Mouse (Mus musculus) stomach, embryonic 16.5 days (tissue): ENCODE results near the gene Ccdc130. TPM values are rescaled to one million over a fixed set of nuclear protein-coding genes. Genes with fewer than 3 reads are reported as not detected.

Source experiments
- ATAC-seq: fragments of 200-750 bp; cut with Nextera tagmentation; 2 replicates; pipeline ENCODE4 v1.8.0; 2017; ENCODE audit warnings: moderate number of reproducible peaks, moderate TSS enrichment; ENCODE audit not compliant: insufficient read depth, low FRiP score
- H3K27ac ChIP-seq: fragments of 300-500 bp; sonication (generic); 2 replicates; pipeline ENCODE4 v1.5.1; 2014; ENCODE audit warnings: low read length
- H3K27me3 ChIP-seq: fragments of 300-500 bp; sonication (generic); 2 replicates; pipeline ENCODE4 v1.6.1; 2014; ENCODE audit warnings: low read length, control low read depth, mixed read lengths; ENCODE audit not compliant: control insufficient read depth, insufficient read depth
- H3K36me3 ChIP-seq: fragments of 300-500 bp; sonication (generic); 2 replicates; pipeline ENCODE4 v1.6.1; 2014; ENCODE audit warnings: low read length; ENCODE audit not compliant: control insufficient read depth, insufficient read depth
- H3K4me1 ChIP-seq: fragments of 300-500 bp; sonication (generic); 2 replicates; pipeline ENCODE4 v1.6.1; 2014; ENCODE audit warnings: low read length, control low read depth, mixed read lengths; ENCODE audit not compliant: control insufficient read depth, insufficient read depth
- H3K4me2 ChIP-seq: fragments of 300-500 bp; sonication (generic); 2 replicates; pipeline ENCODE4 v1.6.1; 2014; ENCODE audit warnings: low read depth, low read length, mixed read lengths
- H3K4me3 ChIP-seq: fragments of 300-500 bp; sonication (generic); replicated peaks from 2 replicates; pipeline ENCODE4 v1.5.1; 2014; ENCODE audit warnings: mild to moderate bottlenecking, low read length
- H3K9ac ChIP-seq: fragments of 300-500 bp; sonication (generic); 2 replicates; pipeline ENCODE4 v1.6.1; 2014; ENCODE audit warnings: low read length
- H3K9me3 ChIP-seq: fragments of 300-500 bp; sonication (generic); replicated peaks from 2 replicates; pipeline ENCODE4 v1.6.1; 2016; ENCODE audit warnings: low read length, control low read depth; ENCODE audit not compliant: control insufficient read depth
- WGBS: fragments of 180-500 bp; shearing (Covaris S2); extraction: QIAGEN DNeasy Blood & Tissue Kit; methylation state at CpG from one replicate; pipeline ENCODE4 v1.1.7; 2014; 5-methylcytosine and 5-hydroxymethylcytosine counted together
- polyA plus RNA-seq: library from polyadenylated mRNA; unstranded; fragments of >200 nt; fragmentation: Nextera tagmentation; extraction: Ambion mirVana; gene quantifications from 2 replicates; pipeline ENCODE4 v1.2.1, GENCODE M21; 2015

The Ccdc130 gene
- polyA plus RNA-seq, 1 experiment from 2014 or later = 19.0 TPM

DNA sequence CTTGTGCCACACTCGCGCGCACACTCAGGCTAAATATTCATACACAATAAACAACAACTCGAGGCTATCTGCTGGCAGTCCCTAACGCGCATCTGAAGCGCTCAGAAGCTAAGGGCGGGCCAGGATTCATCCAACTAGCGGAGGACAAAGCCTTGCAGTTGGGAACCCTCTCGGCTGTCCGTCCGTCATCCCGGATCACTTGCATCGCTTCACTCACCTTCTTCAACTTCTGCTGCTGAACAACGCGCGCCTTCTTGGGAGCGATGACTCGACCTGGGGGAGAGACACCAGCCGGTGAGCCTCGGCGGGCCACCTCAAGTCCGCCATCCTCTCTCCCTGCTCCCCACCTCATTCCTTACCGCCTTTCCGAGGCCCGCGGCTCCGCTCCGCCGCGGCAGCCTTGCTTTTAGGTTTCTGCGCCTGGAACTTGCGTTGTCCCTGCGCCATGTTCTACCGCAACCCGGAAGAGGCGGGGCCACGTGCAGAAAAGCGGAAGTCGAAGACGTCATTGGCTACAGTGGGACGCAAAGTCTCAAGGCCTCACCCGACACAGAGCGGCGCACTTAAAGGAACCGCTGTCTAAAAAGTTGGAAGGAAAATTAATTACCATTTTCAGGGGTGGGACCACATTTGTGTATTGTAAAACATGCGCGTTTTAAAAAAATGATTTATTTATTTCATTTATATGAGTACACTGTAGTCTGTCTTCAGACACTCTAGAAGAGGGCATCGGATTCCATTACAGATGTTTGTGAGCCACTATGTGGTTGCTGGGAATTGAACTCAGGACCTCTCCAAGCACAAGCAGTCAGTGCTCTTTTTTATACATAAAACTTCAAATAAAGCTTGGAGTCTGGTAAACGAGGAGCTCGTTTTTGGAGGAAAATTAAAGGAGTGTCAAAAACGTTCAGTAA, 20.7 kb downstream of the Ccdc130 start, which contains the start of gene D8Ertd738e:
D8Ertd738e (minus strand) TSS at position 463 of the 914 bp plus-strand sequence.
- Histone ChIP-seq H3K36me3 (peaks cover 28% of the 10 kb centered on the region), H3K27me3 (no peaks in the 10 kb centered on the region), H3K27ac (peak within 1 kb of the TSS; percentile 60), H3K4me2 (peak within 1 kb of the TSS; percentile 55), H3K4me3 (peak within 1 kb of the TSS; percentile 61), H3K9me3 (no peaks in the 10 kb centered on the region), H3K9ac (peak within 1 kb of the TSS; percentile 80), H3K4me1 (no peaks in the 10 kb centered on the region)
- WGBS = 3% methylated on average over 52 of the region's 52 CpGs
- ATAC-seq = peak; percentile 92

DNA sequence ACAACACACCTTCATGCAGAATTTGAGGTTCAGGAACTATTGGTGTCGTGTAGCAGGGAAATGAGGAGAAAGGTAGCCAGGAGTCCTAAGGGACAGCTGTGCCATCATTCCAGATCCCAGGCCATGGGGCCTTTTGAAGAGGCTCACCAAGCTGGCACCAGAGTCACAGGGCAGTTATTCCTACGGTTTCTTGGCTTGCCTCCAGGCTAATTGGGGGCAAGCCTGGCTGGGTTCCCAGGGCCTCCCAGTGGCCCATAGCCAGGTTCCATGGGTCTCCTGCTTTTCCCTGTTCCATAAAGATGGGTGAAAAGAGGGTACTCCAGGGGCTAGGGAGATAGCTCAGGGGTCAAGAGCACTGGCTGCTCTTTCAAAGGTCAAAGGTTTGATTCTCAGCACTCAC, 28.4 kb downstream of the Ccdc130 start:
- 65% methylated on average over 2 of the region's 2 CpGs for WGBS
- Histone ChIP-seq H3K4me2 (no peak overlapping the region), H3K4me3 (no peak overlapping the region), H3K27me3 (no peaks in the 10 kb centered on the region), H3K27ac (no peak overlapping the region), H3K36me3 (peaks cover 9% of the 10 kb centered on the region), H3K9me3 (no peaks in the 10 kb centered on the region), H3K4me1 (no peaks in the 10 kb centered on the region), H3K9ac (no peak overlapping the region)
- ATAC-seq = no peak

DNA sequence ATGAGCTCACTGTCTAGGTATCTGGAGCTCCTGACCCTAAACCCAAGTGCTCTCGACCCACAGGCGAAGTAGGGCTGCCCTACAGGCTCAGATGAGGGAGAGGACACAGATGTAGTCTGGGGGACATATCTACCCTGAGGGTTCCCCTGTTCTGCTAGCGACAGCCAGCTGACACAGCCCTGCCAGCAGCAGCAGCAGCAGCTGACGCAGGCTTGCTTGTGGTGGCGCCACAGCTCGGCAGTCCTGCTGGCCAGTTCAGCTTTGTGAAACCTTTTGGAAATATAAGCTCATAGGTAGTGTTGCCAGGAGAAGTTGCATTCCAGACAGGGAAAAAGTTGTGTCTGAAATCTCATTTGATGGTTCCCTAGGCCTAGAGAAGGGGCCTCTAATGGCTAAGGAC, 29.0 kb downstream of the Ccdc130 start:
- H3K4me3 ChIP-seq = no peak overlapping the region
- no peaks in the 10 kb centered on the region for H3K27me3 ChIP-seq
- no peaks in the 10 kb centered on the region for H3K9me3 ChIP-seq
- no peaks in the 10 kb centered on the region; the same call in 1 of the 2 replicates for H3K4me1 ChIP-seq
- no peak overlapping the region for H3K27ac ChIP-seq
- WGBS = 56% methylated on average over 6 of the region's 6 CpGs
- H3K9ac ChIP-seq = no peak overlapping the region
- no peak for ATAC-seq
- peaks cover 7% of the 10 kb centered on the region for H3K36me3 ChIP-seq
- no peak overlapping the region for H3K4me2 ChIP-seq

DNA sequence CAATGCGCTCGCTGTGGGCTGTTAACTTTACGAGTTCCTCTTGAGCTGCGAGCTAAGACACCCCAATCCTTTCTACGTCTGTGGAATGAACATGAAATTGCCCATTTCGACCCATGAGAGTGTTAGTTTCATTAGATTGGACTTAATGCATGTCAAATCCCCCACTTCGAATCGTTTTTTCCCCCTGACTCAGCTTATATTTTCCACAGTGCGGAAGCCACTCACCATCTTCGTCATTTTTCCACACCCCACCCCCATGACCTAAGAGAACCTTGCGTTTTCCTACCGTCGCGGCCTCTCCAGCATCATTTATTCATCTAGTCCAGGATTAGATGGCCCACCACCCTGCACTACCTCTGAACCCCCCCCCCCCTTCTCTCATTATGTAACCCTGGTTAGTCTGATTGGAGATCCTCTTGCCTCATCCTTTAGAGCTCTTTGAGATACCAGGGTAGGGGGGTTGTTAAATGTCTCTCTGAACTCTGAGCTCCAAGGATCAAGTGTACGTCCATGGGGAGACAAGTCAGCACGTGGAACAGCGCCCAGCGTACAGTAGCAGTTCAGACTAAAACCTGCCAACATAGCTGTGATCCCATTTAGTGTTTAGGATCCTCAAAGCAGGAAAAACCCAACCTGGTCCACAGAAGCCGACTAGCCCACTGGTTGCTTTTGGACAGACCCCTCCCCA, 32.5 kb downstream of the Ccdc130 start:
- H3K9me3 ChIP-seq = no peaks in the 10 kb centered on the region
- WGBS = 13% methylated on average over 19 of the region's 19 CpGs
- H3K4me1 ChIP-seq = peaks cover 9% of the 10 kb centered on the region
- H3K27ac ChIP-seq = peak overlapping the region; percentile 71
- peak overlapping the region; percentile 87 for H3K9ac ChIP-seq
- ATAC-seq = no peak
- H3K4me3 ChIP-seq = peak overlapping the region; percentile 91
- H3K4me2 ChIP-seq = peak overlapping the region; percentile 73
- 0 out of 2 replicates have a peak, but pooled peaks cover 4% of the 10 kb centered on the region for H3K36me3 ChIP-seq
- H3K27me3 ChIP-seq = no peaks in the 10 kb centered on the region

DNA sequence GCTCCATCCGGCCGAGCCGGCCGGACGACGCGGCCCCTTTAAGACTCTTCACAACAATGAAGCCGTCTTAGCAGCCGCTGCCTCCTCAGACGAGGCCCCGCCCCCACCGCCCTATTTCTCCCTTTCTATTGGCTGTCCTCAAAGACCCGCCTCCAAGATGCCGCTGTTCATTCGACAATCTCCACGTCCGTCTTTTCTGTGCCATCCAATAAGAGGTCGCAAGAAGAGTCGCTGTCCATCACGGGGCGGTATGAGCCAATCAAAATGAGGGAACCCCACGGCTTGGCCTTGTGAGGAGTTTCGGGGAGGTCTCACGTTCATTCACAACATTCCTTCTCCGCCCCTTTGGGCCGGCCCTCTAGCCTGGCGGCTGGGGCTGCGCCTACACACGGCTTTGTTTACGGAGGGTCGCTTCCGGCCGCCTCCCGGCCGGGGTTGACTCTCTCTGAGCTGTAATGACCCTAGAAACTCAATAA, 33.1 kb downstream of the Ccdc130 start, which contains the start of gene Zswim4:
Zswim4 (minus strand) TSS at position 58 of the 476 bp plus-strand sequence.
- H3K4me1 ChIP-seq = peaks cover 9% of the 10 kb centered on the region
- H3K27me3 ChIP-seq = no peaks in the 10 kb centered on the region
- H3K36me3 ChIP-seq = 0 out of 2 replicates have a peak, but pooled peaks cover 4% of the 10 kb centered on the region
- whole genome bisulfite sequencing = under 1% methylated on average over 35 of the region's 35 CpGs
- H3K27ac ChIP-seq = peak within 1 kb of the TSS; percentile 71
- peak within 1 kb of the TSS; percentile 98 for H3K9ac ChIP-seq
- H3K4me2 ChIP-seq = peak within 1 kb of the TSS; percentile 73
- no peaks in the 10 kb centered on the region for H3K9me3 ChIP-seq
- ATAC-seq = peak; percentile 98
- H3K4me3 ChIP-seq = peak within 1 kb of the TSS; percentile 91

DNA sequence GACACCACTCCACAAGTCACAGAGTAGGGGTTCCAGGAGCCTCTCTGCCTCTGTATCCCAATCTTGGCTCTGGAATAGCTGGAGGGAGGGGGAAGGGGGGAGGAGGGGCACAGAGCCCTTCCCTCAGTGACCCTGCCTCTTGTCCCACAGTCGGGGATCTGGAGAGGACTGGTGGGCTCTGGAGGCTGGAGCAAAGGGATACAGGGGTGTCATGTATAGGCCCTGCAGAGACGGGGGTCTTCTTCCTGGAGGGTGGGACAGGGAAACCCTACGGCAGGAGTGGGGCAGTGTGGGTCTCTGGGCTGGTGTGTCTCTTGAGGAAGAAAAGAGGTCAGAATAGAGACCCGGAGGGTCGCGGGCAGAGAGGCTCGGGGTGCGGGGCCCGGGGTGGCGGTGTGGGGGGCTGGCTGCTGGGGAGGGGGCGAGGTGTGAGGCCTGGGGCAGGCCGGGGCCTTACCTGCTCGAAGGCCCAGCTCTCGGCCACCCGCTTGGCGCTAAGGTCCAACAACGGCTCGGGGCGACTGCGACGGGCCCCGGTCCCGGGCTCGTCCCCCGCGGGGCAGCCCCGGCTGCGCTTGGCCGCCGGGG, 33.7 kb downstream of the Ccdc130 start:
- Histone ChIP-seq H3K27ac (peak overlapping the region; percentile 67), H3K4me2 (peak overlapping the region; percentile 69), H3K27me3 (no peaks in the 10 kb centered on the region), H3K9ac (peak overlapping the region; percentile 98), H3K4me1 (peaks cover 9% of the 10 kb centered on the region), H3K36me3 (0 out of 2 replicates have a peak, but pooled peaks cover 4% of the 10 kb centered on the region), H3K4me3 (peak overlapping the region; percentile 91), H3K9me3 (no peaks in the 10 kb centered on the region)
- ATAC-seq = no peak
- WGBS = 0% methylated on average over 27 of the region's 30 CpGs

DNA sequence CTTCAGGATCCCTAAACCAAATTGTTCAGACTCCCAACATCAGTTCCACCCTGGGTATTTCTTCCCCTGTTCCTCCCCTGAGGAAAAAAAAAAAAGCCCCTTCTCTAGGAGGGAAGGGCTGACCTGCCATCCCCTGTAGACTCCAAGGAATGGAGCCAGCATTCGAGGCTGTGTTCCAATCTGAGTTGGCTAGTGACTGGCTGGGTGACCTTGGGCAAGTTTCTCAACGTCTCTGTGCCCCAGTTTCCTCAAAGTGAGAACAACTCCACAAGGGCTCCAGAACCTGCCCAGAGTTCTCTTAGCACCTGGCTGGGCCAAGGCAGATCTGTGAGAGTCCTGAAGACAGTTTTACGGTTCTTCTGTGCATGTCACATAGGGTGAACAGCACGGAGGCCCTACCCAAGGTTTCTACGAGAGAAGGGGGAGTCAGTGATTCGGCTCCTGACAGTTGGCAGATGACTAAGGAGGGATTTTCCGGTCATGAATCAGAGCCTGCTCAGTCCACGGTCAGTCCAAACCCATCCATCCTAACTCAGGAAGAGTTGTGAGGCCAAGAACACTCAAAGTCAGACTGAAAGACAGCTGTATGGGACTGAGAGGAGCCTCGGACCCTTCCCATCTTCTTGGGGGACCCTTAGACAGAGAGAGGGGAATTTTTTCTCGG, 34.3 kb downstream of the Ccdc130 start:
- Histone ChIP-seq H3K27ac (peak overlapping the region; percentile 67), H3K4me2 (peak overlapping the region; percentile 69), H3K9me3 (no peaks in the 10 kb centered on the region), H3K4me1 (peaks cover 9% of the 10 kb centered on the region), H3K9ac (peak overlapping the region; percentile 98), H3K27me3 (no peaks in the 10 kb centered on the region), H3K4me3 (peak overlapping the region; percentile 91), H3K36me3 (0 out of 2 replicates have a peak, but pooled peaks cover 4% of the 10 kb centered on the region)
- ATAC-seq = no peak
- 18% methylated on average over 10 of the region's 10 CpGs for WGBS

DNA sequence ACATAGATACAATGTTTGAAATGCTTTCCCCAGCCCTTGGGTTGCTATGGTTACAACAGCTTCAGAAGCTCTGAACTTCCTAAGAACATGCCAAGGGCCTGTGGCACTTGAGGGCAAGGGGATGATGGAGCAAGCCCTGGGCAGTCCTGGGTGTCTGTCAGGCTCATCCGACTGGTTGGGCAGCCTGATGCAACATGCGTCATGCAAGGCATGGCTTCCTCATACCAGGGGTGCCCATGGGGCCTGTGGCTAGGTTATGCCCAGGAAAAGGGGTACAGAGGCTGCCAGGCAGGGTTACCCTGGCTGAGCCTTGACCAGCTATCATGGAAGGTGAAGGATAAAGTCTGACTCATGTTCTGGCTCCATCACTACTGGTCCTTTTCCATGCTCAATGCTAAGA, 37.1 kb downstream of the Ccdc130 start:
- peaks cover 17% of the 10 kb centered on the region; the same call in 1 of the 2 replicates for H3K36me3 ChIP-seq
- peaks cover 9% of the 10 kb centered on the region for H3K4me1 ChIP-seq
- no peaks in the 10 kb centered on the region for H3K9me3 ChIP-seq
- H3K4me2 ChIP-seq = no peak overlapping the region
- no peaks in the 10 kb centered on the region for H3K27me3 ChIP-seq
- 88% methylated on average over 2 of the region's 2 CpGs for WGBS
- no peak overlapping the region for H3K4me3 ChIP-seq
- H3K27ac ChIP-seq = no peak overlapping the region
- H3K9ac ChIP-seq = no peak overlapping the region
- no peak for ATAC-seq
